Mouse (Mus musculus) thymus, postnatal 25 days (tissue): ENCODE measurements around the gene Hspa1l.
"Not testable (repeated sequence)": the region's sequence is repeated elsewhere in the genome, so short reads cannot be mapped to it uniquely, and the experiment has no call there.

Experiments
- DNase-seq: peaks from one replicate; pipeline ENCODE4 v3.0.0; 2022

Gene Hspa1l

DNA sequence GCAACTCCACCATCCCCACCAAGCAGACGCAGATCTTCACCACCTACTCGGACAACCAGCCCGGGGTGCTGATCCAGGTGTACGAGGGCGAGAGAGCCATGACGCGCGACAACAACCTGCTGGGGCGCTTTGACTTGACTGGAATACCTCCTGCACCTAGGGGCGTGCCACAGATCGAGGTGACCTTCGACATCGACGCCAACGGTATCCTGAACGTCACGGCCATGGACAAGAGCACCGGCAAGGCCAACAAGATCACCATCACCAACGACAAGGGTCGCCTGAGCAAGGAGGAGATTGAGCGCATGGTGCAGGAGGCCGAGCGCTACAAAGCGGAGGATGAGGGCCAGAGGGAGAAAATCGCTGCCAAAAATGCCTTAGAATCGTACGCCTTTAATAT is 5.7 kb downstream of the Hspa1l start:
- DNase-seq = no peak

- DNase-seq = no peak
Measured at GRCm38 (mm10) chr17:34979631-34980030, 7.1 kb downstream of the Hspa1l start.

- DNase-seq = peak; percentile 43
Measured at GRCm38 (mm10) chr17:34980655-34981054, 8.2 kb downstream of the Hspa1l start.

GRCm38 (mm10) chr17:34981690-34982180 is 9.2 kb downstream of the Hspa1l start, which contains the start of gene Lsm2:
Lsm2 (plus strand) TSS chr17:34981862.
- peak; percentile 93 for DNase-seq

GRCm38 (mm10) chr17:34982328-34982727 is 9.8 kb downstream of the Hspa1l start:
- no peak for DNase-seq

DNA sequence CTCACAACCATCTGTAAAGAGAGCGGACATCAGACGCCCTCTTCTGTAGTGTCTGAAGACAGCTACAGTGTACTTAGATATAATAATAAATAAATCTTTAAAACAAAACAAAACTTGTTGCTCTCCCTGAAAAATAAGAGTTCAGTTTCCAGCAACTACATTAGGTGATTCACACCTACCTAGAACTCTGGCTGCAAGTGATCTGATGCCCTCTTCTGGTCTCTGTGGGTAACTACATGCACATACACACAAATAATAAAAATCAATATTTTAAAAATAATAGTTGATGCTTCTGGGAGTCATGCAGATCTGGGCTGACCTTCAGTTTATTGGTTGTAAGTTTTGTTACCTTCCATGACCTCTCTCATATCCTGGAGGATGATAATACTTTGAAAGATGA is 11.7 kb downstream of the Hspa1l start:
- DNase-seq = no peak

GRCm38 (mm10) chr17:34994751-34995150 is 22.2 kb downstream of the Hspa1l start:
- DNase-seq = no peak

DNA sequence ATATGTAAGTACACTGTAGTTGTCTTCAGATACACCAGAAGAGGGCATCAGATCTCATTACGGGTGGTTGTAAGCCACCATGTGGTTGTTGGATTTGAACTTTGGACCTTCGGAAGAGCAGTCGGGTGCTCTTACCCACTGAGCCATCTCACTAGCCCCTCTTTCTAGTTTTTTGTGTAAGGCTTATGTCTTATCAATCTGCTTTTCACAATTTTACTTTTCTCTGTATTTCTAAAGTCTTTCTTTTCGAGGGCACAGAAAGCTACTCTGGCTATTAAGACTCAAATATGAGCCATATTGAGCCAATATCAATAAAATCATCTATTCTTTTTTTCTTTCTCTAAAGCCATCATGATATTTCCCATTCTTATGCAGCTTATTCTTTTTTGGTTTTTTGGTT is 22.7 kb downstream of the Hspa1l start:
- not testable (repeated sequence) for DNase-seq

GRCm38 (mm10) chr17:34995927-34996326 is 23.4 kb downstream of the Hspa1l start:
- not testable (repeated sequence) for DNase-seq

- DNase-seq = no peak
Measured at GRCm38 (mm10) chr17:34996411-34997141, 24.1 kb downstream of the Hspa1l start.

DNA sequence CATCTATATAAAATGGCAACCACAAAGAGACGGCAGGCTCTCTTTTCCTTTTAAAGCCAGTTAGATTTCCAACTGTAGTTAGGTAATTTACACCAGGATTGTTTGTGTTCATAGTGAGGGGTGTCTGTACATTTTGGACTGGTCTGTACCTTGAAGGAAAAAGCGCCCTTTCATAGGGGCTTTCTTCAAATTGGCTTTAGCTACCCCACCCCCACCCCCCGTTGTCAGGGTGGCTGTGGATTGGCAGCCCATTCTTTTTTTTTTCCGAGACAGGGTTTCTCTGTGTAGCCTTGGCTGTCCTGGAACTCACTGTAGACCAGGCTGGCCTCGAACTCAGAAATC is 24.6 kb downstream of the Hspa1l start:
- no peak for DNase-seq

DNA sequence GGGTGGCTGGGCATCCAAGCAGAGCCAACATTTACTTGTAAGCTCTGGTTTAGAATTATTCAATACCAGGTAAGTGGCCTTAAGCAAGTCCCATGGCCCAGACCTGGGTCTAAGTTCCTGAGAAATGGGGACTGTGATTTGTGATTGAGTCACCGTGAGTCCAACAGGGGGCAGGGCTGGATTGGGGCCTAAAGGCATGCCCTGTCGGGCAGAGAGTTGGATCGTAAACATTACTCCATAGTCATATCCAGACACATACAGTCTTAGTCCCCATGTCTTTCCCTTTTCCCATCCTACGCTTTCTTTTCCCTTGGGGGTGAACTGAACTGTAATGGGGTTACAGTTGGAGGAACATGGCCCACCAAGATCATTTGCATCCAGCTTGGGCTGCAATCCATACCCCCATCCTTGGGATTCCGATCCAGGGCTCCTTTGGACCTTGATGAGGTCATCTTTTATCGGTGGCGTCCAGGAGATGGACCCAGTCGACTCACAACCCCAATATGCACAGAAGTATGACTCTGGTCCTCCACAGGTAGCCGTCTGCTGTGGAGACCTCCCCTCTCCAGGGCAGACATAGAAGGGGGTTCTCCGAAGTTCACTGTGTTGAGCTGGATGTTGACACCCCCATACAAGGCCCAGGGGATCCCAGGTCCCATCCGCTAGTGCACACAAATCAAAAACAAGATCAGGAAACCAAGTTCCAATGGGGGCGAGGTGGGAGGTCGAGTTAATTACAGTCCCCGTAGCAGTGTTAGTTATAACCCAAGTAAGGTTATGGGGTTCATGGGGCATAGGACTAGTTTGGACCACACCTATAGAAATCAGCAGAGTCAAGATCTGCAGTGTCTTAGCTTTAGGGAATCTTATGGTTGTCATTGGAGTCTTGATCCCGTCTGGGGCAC is 26.3 kb downstream of the Hspa1l start:
- DNase-seq = no peak

GRCm38 (mm10) chr17:34999871-35000716 is 27.6 kb downstream of the Hspa1l start:
- DNase-seq = peak; percentile 41

GRCm38 (mm10) chr17:35000717-35001451 is 28.4 kb downstream of the Hspa1l start, which contains the start of gene Vars:
Vars (plus strand) TSS chr17:35000987.
- DNase-seq = peak; percentile 86

- DNase-seq = peak; percentile 35
Measured at GRCm38 (mm10) chr17:35001452-35002152, 29.1 kb downstream of the Hspa1l start.

DNA sequence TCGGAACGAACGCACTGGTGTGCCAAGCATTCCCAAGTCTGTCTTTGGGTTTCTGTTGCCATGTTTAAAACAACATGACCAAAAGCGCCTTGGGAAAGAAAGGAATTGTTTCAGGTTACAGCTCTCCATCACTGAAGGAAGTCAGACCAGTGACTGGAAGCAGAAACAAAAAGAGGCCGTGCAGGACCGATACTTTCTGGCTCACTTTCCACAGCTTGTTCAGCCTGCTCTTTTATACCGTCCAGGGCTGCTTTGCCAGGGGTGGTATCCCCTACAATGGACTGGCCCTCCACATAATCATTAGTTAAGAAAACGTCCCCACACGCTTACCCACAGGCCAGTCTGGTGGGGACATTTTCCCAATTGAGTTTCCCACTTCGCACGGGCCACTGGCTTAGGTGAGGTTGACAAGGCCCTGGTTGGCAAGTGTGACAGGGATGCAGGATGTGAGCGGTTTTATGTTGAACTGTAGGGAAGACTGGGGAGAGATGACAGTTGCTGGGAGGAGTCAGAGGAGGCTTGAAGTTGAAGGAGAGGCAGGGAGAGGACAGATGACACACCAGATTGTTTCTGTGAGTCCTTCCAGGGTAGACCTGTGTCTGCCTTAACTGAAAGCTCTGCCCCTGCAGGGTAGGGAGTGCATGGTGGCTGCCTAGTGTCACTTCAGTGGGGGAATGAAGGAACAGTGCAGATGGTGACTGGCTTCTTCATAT is 29.8 kb downstream of the Hspa1l start:
- peak; percentile 26 for DNase-seq

DNA sequence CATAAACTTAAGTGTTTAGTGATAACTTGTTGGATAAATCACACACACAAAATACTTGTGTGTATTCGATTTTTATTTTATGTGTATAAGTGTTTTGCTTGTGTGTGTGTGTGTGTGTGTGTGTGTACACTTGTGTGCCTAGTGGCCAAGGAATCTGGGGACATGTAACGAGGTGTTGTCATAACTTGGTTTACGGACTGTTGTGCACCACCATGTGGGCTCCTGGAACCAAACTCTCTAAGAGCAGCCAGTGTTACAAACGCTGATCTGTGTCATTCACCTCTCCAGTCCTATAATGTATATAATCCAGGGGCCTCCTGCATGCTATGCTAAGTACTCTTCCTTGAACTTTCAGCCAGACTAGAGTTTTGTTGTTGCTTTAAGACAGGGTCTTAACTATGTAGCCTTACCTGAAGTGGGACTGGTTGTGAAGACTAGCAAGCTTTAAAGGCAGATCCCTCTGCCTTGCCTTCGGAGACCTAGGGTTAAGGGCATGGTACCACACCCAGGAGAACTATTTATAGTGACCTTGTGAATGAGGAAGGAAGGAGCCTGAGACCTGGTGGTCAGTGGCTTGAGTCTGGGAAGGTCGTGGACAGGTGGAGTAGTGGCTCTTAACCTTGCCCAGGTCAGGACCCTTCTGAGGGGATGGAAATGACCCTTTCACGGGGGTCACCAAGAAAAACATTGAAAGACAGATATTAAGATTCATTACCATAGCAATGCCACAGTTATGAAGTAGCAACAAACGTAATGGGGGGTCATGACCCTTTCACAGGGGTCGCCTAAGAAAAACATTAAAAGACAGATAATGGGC is 30.7 kb downstream of the Hspa1l start:
- no peak for DNase-seq

DNA sequence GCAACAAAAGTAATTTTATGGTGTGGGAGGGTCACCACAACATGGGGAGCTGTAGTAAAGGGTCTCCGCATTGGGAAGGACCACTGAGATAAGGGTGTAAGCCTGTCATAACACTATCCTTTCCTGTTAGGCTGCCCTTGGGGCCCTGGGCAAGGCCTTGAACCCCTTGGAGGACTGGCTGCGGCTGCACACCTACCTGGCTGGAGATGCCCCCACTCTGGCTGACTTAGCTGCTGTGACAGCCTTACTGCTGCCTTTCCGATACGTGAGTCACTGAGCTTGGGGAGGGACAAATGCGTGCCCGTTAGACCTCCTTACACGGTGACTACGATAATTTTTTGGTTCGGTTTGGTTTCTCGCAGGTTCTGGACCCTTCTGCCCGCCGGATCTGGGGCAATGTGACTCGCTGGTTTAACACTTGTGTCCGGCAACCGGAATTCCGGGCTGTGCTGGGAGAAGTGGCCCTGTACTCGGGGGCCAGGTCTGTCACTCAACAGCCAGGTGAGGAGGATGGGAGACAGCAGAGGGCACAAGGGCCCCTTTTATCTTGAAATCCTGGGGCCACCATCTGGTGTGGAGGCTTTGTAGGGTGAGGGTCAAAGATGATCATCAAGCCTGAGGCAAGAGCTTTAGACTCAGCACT is 31.7 kb downstream of the Hspa1l start:
- no peak for DNase-seq

GRCm38 (mm10) chr17:35005158-35005557 is 32.7 kb downstream of the Hspa1l start:
- no peak for DNase-seq
